Mouse (Mus musculus) intestine, postnatal 0 days (tissue): ENCODE measurements around the gene Ntm. TPM values are rescaled to one million over a fixed set of nuclear protein-coding genes. Genes with fewer than 3 reads are reported as not detected.

Source experiments
- ATAC-seq: fragments of 200-750 bp; cut with Nextera tagmentation; 2 replicates; pipeline ENCODE4 v1.8.0; 2017; ENCODE audit warnings: mild to moderate bottlenecking, moderate TSS enrichment, moderate library complexity
- H3K27ac ChIP-seq: fragments of 300-500 bp; sonication (generic); 2 replicates; pipeline ENCODE4 v1.5.1; 2014; ENCODE audit warnings: mild to moderate bottlenecking, low read depth, low read length, moderate library complexity
- H3K27me3 ChIP-seq: fragments of 300-500 bp; sonication (generic); replicated peaks from 2 replicates; pipeline ENCODE4 v1.6.1; 2014; ENCODE audit warnings: low read length, mixed read lengths; ENCODE audit not compliant: control insufficient read depth, insufficient read depth
- H3K36me3 ChIP-seq: fragments of 300-500 bp; sonication (generic); 2 replicates; pipeline ENCODE4 v1.6.1; 2014; ENCODE audit warnings: mild to moderate bottlenecking, moderate library complexity; ENCODE audit not compliant: control insufficient read depth, insufficient read depth
- H3K4me1 ChIP-seq: fragments of 300-500 bp; sonication (generic); replicated peaks from 2 replicates; pipeline ENCODE4 v1.6.1; 2014; ENCODE audit warnings: antibody characterized with exemption, low read length, mixed read lengths; ENCODE audit not compliant: control insufficient read depth, insufficient read depth
- H3K4me2 ChIP-seq: fragments of 300-500 bp; sonication (generic); replicated peaks from 2 replicates; pipeline ENCODE4 v1.6.1; 2014; ENCODE audit warnings: low read depth, mild to moderate bottlenecking, moderate library complexity
- H3K4me3 ChIP-seq: fragments of 300-500 bp; sonication (generic); 2 replicates; pipeline ENCODE4 v1.5.1; 2014; ENCODE audit warnings: low read depth, low read length
- H3K9ac ChIP-seq: fragments of 300-500 bp; sonication (generic); 2 replicates; pipeline ENCODE4 v1.6.1; 2014; ENCODE audit warnings: mild to moderate bottlenecking, low read depth, low read length
- H3K9me3 ChIP-seq: fragments of 300-500 bp; sonication (generic); 2 replicates; pipeline ENCODE4 v1.6.1; 2016; ENCODE audit warnings: mixed run types; ENCODE audit not compliant: control insufficient read depth
- CTCF ChIP-seq: sonication (generic); IDR thresholded peaks from 2 replicates; pipeline ENCODE4 v1.5.1; 2016; ENCODE audit warnings: low read depth, mild to moderate bottlenecking, control low read depth, antibody characterized with exemption, moderate library complexity
- WGBS: fragments of 180-500 bp; shearing (Covaris S2); extraction: QIAGEN DNeasy Blood & Tissue Kit; methylation state at CpG from one replicate; pipeline ENCODE4 v1.1.7; 2014; 5-methylcytosine and 5-hydroxymethylcytosine counted together
- polyA plus RNA-seq: library from polyadenylated mRNA; unstranded; fragments of >200 nt; fragmentation: Nextera tagmentation; extraction: Ambion mirVana; gene quantifications from 2 replicates; pipeline ENCODE4 v1.2.1, GENCODE M21; 2015

Ntm gene
- polyA plus RNA-seq, 1 experiment from 2014 or later, result 1.1 TPM

- H3K27me3 ChIP-seq, result no peaks in the 10 kb centered on the region
- H3K4me3 ChIP-seq, result no peak overlapping the region
- no peaks in the 10 kb centered on the region for H3K9me3 ChIP-seq
- no peaks in the 10 kb centered on the region for H3K4me1 ChIP-seq
- H3K4me2 ChIP-seq, result no peak overlapping the region
- no peaks in the 10 kb centered on the region for H3K36me3 ChIP-seq
- no peak overlapping the region for H3K27ac ChIP-seq
- no peak for ATAC-seq
- no peak overlapping the region for H3K9ac ChIP-seq
- TF ChIP-seq CTCF, result no peak
- WGBS, result 76% methylated on average over 11 of the region's 11 CpGs
Observed at GRCm38 (mm10) chr9:29942183-29942952, 20.6 kb downstream of the Ntm start.

- Histone ChIP-seq H3K4me1 (no peaks in the 10 kb centered on the region), H3K4me3 (no peak overlapping the region), H3K36me3 (no peaks in the 10 kb centered on the region), H3K27me3 (no peaks in the 10 kb centered on the region), H3K27ac (no peak overlapping the region), H3K9ac (no peak overlapping the region), H3K9me3 (no peaks in the 10 kb centered on the region), H3K4me2 (no peak overlapping the region)
- 89% methylated on average over 16 of the region's 16 CpGs for WGBS
- no peak for ATAC-seq
- no peak for TF ChIP-seq CTCF
Observed at GRCm38 (mm10) chr9:29939517-29940034, 23.4 kb downstream of the Ntm start.

GRCm38 (mm10) chr9:29928796-29929195 is 34.1 kb downstream of the Ntm start:
- H3K27ac ChIP-seq, result no peak overlapping the region
- 71% methylated on average over 4 of the region's 4 CpGs for WGBS
- H3K36me3 ChIP-seq, result no peaks in the 10 kb centered on the region
- no peak for TF ChIP-seq CTCF
- no peaks in the 10 kb centered on the region for H3K9me3 ChIP-seq
- H3K27me3 ChIP-seq, result no peaks in the 10 kb centered on the region
- H3K4me1 ChIP-seq, result no peaks in the 10 kb centered on the region
- H3K4me3 ChIP-seq, result no peak overlapping the region
- no peak for ATAC-seq
- no peak overlapping the region for H3K4me2 ChIP-seq
- no peak overlapping the region for H3K9ac ChIP-seq

GRCm38 (mm10) chr9:29925382-29925781 is 37.6 kb downstream of the Ntm start:
- H3K36me3 ChIP-seq, result no peaks in the 10 kb centered on the region
- no peak for ATAC-seq
- H3K4me3 ChIP-seq, result no peak overlapping the region
- H3K27ac ChIP-seq, result no peak overlapping the region
- H3K27me3 ChIP-seq, result no peaks in the 10 kb centered on the region
- TF ChIP-seq CTCF, result no peak
- H3K4me2 ChIP-seq, result no peak overlapping the region
- no peaks in the 10 kb centered on the region for H3K9me3 ChIP-seq
- WGBS, result 60% methylated on average over 3 of the region's 3 CpGs
- H3K9ac ChIP-seq, result no peak overlapping the region
- no peaks in the 10 kb centered on the region for H3K4me1 ChIP-seq

GRCm38 (mm10) chr9:29898406-29899054 is 64.4 kb downstream of the Ntm start:
- H3K4me2 ChIP-seq, result no peak overlapping the region
- H3K4me1 ChIP-seq, result no peaks in the 10 kb centered on the region
- H3K27me3 ChIP-seq, result no peaks in the 10 kb centered on the region
- H3K4me3 ChIP-seq, result no peak overlapping the region
- H3K36me3 ChIP-seq, result no peaks in the 10 kb centered on the region
- no peak overlapping the region for H3K9ac ChIP-seq
- no peak for ATAC-seq
- no peaks in the 10 kb centered on the region for H3K9me3 ChIP-seq
- H3K27ac ChIP-seq, result no peak overlapping the region
- 81% methylated on average over 9 of the region's 9 CpGs for WGBS
- no peak for TF ChIP-seq CTCF

- H3K4me2 ChIP-seq, result no peak overlapping the region
- 71% methylated on average over 4 of the region's 4 CpGs for WGBS
- no peaks in the 10 kb centered on the region for H3K36me3 ChIP-seq
- no peak overlapping the region for H3K4me3 ChIP-seq
- no peak overlapping the region for H3K27ac ChIP-seq
- TF ChIP-seq CTCF, result no peak
- ATAC-seq, result no peak
- no peaks in the 10 kb centered on the region for H3K4me1 ChIP-seq
- H3K27me3 ChIP-seq, result no peaks in the 10 kb centered on the region
- H3K9ac ChIP-seq, result no peak overlapping the region
- H3K9me3 ChIP-seq, result no peaks in the 10 kb centered on the region
Observed at GRCm38 (mm10) chr9:29897448-29897847, 65.5 kb downstream of the Ntm start.
